Mouse (Mus musculus) heart, adult 2 months (tissue): ENCODE results near the gene 1700014D04Rik.

Experiments used
- CTCF ChIP-seq: fragments of 200-600 bp; IDR thresholded peaks from 2 replicates; pipeline ENCODE4 v1.8.1; 2022; ENCODE audit warnings: antibody characterized with exemption, mild to moderate bottlenecking, moderate library complexity
- EP300 ChIP-seq: fragments of 200-500 bp; IDR thresholded peaks from 2 replicates; pipeline ENCODE4 v1.6.1; 2011; ENCODE audit warnings: low read depth, low read length, control low read depth; ENCODE audit not compliant: insufficient read depth
- POLR2A ChIP-seq: fragments of 200-500 bp; IDR thresholded peaks from 2 replicates; pipeline ENCODE4 v1.6.1; 2011; ENCODE audit warnings: mild to moderate bottlenecking, low read depth, low read length, control low read depth; ENCODE audit not compliant: insufficient read depth

GRCm38 (mm10) chr13:59704562-59704961 is 42.0 kb downstream of the 1700014D04Rik start:
- TF ChIP-seq CTCF (peak; percentile 57), EP300 (0 out of 2 replicates have a peak, but pooled peaks have one; percentile 10), POLR2A (no peak)
